Mouse (Mus musculus) cerebellum, postnatal 25 days (tissue): ENCODE measurements around the gene Sall1.

Source experiments
- DNase-seq, 2 experiments: peaks; one replicate each; pipeline ENCODE4 v3.0.0; 2021; ENCODE audit warnings: mixed read lengths in 2 of 2

The Sall1 gene

GRCm38 (mm10) chr8:88991176-88991575, 52.8 kb downstream of the Sall1 start:
- DNase-seq, result no peak

- no peak for DNase-seq
These were observed 55.0 kb downstream of the Sall1 start for GRCm38 (mm10) chr8:88989002-88989401.

- DNase-seq, result no peak
These were observed 60.5 kb downstream of the Sall1 start for GRCm38 (mm10) chr8:88983468-88983867.
